Mouse (Mus musculus) neural tube, embryonic 14.5 days (tissue): Measurements from ENCODE around the gene Pcif1. TPM values are rescaled to one million over a fixed set of nuclear protein-coding genes. Genes with fewer than 3 reads are reported as not detected.

Source experiments
- ATAC-seq: fragments of 200-750 bp; cut with Nextera tagmentation; 2 replicates; pipeline ENCODE4 v1.8.0; 2017; ENCODE audit warnings: low read depth, mild to moderate bottlenecking, moderate TSS enrichment, moderate library complexity
- H3K27ac ChIP-seq: fragments of 300-500 bp; sonication (generic); 2 replicates; pipeline ENCODE4 v1.5.1; 2014; ENCODE audit warnings: low read depth, mild to moderate bottlenecking, control low read depth, low read length, moderate library complexity, mixed read lengths
- H3K27me3 ChIP-seq: fragments of 300-500 bp; sonication (generic); 2 replicates; pipeline ENCODE4 v1.6.1; 2014; ENCODE audit warnings: low read length; ENCODE audit not compliant: control insufficient read depth, insufficient read depth
- H3K36me3 ChIP-seq: fragments of 300-500 bp; sonication (generic); 2 replicates; pipeline ENCODE4 v1.6.1; 2014; ENCODE audit warnings: low read length, mixed read lengths; ENCODE audit not compliant: control insufficient read depth, insufficient read depth
- H3K4me1 ChIP-seq: fragments of 300-500 bp; sonication (generic); 2 replicates; pipeline ENCODE4 v1.6.1; 2014; ENCODE audit warnings: low read length; ENCODE audit not compliant: control insufficient read depth, insufficient read depth
- H3K4me2 ChIP-seq: fragments of 300-500 bp; sonication (generic); 2 replicates; pipeline ENCODE4 v1.6.1; 2014; ENCODE audit warnings: mild to moderate bottlenecking, low read depth, low read length, control low read depth
- H3K4me3 ChIP-seq: fragments of 300-500 bp; sonication (generic); 2 replicates; pipeline ENCODE4 v1.5.1; 2014; ENCODE audit warnings: low read depth, low read length, control low read depth, mixed read lengths
- H3K9ac ChIP-seq: fragments of 300-500 bp; sonication (generic); replicated peaks from 2 replicates; pipeline ENCODE4 v1.6.1; 2014; ENCODE audit warnings: low read depth, mild to moderate bottlenecking, control low read depth, low read length, mixed read lengths
- H3K9me3 ChIP-seq: fragments of 300-500 bp; sonication (generic); 2 replicates; pipeline ENCODE4 v1.6.1; 2016; ENCODE audit warnings: low read length; ENCODE audit not compliant: control insufficient read depth
- WGBS: fragments of 180-500 bp; shearing (Covaris S2); extraction: QIAGEN DNeasy Blood & Tissue Kit; methylation state at CpG from one replicate; pipeline ENCODE4 v1.1.7; 2014; 5-methylcytosine and 5-hydroxymethylcytosine counted together
- polyA plus RNA-seq: library from polyadenylated mRNA; unstranded; fragments of >200 nt; fragmentation: Nextera tagmentation; extraction: Ambion mirVana; gene quantifications from 2 replicates; pipeline ENCODE4 v1.2.1, GENCODE M21; 2014

The Pcif1 gene
- polyA plus RNA-seq, 1 experiment from 2014 or later: 82.1 TPM

GRCm38 (mm10) chr2:164917371-164917770 lies 38.3 kb downstream of the Pcif1 start:
- Histone ChIP-seq H3K4me2 (no peak overlapping the region), H3K36me3 (no peaks in the 10 kb centered on the region), H3K4me1 (peaks cover 2% of the 10 kb centered on the region; the same call in 1 of the 2 replicates), H3K9me3 (no peaks in the 10 kb centered on the region), H3K27ac (no peak overlapping the region), H3K4me3 (no peak overlapping the region), H3K27me3 (no peaks in the 10 kb centered on the region), H3K9ac (no peak overlapping the region)
- WGBS: 26% methylated on average over 10 of the region's 10 CpGs
- no peak for ATAC-seq

DNA sequence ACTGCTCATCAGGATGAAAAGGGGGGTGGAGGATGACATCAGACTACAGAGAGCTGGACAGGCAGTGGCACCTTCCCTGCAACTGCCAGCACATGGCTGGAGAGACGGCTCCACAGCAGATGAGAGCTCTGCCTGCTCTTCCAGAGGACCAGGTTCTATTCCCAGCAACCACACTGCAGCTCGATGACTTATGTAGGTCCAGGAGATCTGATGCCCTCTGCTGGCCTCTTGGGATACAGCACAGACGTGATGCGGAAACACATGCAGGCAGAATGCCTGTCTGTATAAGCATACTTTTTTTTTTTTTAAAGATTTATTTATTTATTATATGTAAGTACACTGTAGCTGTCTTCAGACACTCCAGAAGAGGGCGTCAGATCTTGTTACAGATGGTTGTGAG lies 39.2 kb downstream of the Pcif1 start:
- no peak overlapping the region for H3K4me2 ChIP-seq
- no peak overlapping the region for H3K4me3 ChIP-seq
- no peaks in the 10 kb centered on the region for H3K27me3 ChIP-seq
- H3K9me3 ChIP-seq: no peaks in the 10 kb centered on the region
- peaks cover 1% of the 10 kb centered on the region; the same call in 1 of the 2 replicates for H3K4me1 ChIP-seq
- no peak for ATAC-seq
- no peaks in the 10 kb centered on the region for H3K36me3 ChIP-seq
- no peak overlapping the region for H3K9ac ChIP-seq
- no peak overlapping the region for H3K27ac ChIP-seq
- WGBS: 71% methylated on average over 4 of the region's 5 CpGs

DNA sequence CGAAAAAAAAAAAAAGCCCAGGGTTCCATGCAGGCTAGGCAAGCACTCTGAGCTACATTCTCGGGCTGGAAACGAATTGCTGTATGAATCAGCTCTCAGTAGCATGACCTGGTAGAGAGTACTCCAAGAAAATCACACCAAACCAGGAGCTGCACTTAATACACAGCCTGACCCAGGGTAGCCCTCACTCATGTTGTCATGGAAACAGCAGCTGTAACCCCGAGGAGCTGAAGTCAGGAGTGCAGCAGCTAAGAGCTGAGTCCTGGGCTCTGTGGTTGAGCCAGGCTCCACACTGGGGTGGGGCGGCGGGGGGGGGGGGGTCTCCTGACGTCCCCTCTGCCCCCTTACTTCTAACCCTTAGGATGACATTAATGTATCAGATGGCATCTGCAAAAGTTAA lies 42.9 kb downstream of the Pcif1 start:
- Histone ChIP-seq H3K36me3 (no peaks in the 10 kb centered on the region), H3K27me3 (no peaks in the 10 kb centered on the region), H3K9ac (no peak overlapping the region), H3K27ac (no peak overlapping the region), H3K4me1 (peaks cover 8% of the 10 kb centered on the region; the same call in 1 of the 2 replicates), H3K9me3 (no peaks in the 10 kb centered on the region), H3K4me2 (no peak overlapping the region), H3K4me3 (no peak overlapping the region)
- peak; percentile 36; the same call in 1 of the 2 replicates for ATAC-seq
- WGBS: 49% methylated on average over 7 of the region's 7 CpGs

GRCm38 (mm10) chr2:164923291-164923690 lies 44.2 kb downstream of the Pcif1 start:
- Histone ChIP-seq H3K9ac (no peak overlapping the region), H3K27me3 (no peaks in the 10 kb centered on the region), H3K4me3 (no peak overlapping the region), H3K36me3 (no peaks in the 10 kb centered on the region), H3K4me1 (peaks cover 8% of the 10 kb centered on the region; the same call in 1 of the 2 replicates), H3K4me2 (no peak overlapping the region), H3K27ac (no peak overlapping the region), H3K9me3 (no peaks in the 10 kb centered on the region)
- ATAC-seq: no peak
- WGBS: 22% methylated on average over 4 of the region's 4 CpGs

- H3K27ac ChIP-seq: 0 out of 2 replicates have a peak overlapping the region, but pooled peaks have one; percentile 16
- no peak overlapping the region for H3K9ac ChIP-seq
- no peak overlapping the region for H3K4me3 ChIP-seq
- no peaks in the 10 kb centered on the region for H3K9me3 ChIP-seq
- WGBS: 35% methylated on average over 11 of the region's 11 CpGs
- no peak overlapping the region for H3K4me2 ChIP-seq
- no peaks in the 10 kb centered on the region for H3K27me3 ChIP-seq
- peaks cover 8% of the 10 kb centered on the region; the same call in 1 of the 2 replicates for H3K4me1 ChIP-seq
- peak; percentile 76; the same call in 1 of the 2 replicates for ATAC-seq
- no peaks in the 10 kb centered on the region for H3K36me3 ChIP-seq
Observed at GRCm38 (mm10) chr2:164924100-164924857, 45.2 kb downstream of the Pcif1 start.

DNA sequence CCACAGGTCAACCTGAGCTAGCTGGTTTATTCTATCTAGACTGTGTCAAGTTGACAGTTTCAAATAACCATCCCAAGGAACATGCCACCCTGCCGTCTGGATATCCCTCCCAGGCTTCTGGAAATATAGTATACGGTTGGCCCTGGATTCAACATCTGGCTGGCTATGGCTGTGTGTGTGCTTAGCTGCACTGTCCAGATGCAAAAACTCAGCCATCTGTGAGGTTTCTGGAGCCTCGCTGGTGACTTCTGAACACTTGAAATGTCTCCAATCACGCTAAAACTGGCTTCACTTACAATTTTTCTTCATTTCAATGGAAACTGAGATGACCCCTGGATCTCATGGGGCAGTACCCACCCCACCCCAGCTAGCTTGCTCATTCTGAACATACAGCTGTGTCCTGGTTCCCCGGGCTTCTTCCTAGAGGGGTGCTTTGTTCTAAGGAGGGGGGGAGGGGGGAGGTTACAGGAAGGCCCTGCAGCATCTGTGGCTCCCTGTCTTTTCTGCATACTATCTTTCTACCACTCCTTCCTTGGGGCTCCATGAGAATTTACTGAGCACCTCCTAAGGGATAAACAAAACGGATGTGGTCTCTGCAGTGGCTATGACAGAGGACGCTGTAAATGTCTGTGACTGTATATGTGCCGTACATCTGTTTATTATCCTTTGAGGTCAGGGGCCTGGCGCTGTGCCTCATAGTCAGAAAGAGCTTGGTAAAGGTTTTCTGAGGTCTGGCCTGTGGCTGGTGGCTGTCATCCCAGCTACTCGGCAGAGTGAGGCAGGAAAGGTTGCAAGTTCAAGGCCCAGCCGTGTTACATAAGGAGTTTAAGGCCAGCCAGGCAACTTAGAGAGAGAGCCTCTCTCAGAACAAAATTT lies 51.8 kb downstream of the Pcif1 start:
- Histone ChIP-seq H3K36me3 (no peaks in the 10 kb centered on the region), H3K4me3 (no peak overlapping the region), H3K9ac (no peak overlapping the region), H3K4me2 (no peak overlapping the region), H3K9me3 (no peaks in the 10 kb centered on the region), H3K4me1 (no peaks in the 10 kb centered on the region), H3K27ac (no peak overlapping the region), H3K27me3 (no peaks in the 10 kb centered on the region)
- no peak for ATAC-seq
- WGBS: 55% methylated on average over 11 of the region's 11 CpGs

- H3K4me1 ChIP-seq: peaks cover 5% of the 10 kb centered on the region; the same call in 1 of the 2 replicates
- no peaks in the 10 kb centered on the region for H3K36me3 ChIP-seq
- no peaks in the 10 kb centered on the region for H3K9me3 ChIP-seq
- H3K9ac ChIP-seq: no peak overlapping the region
- no peak overlapping the region for H3K27ac ChIP-seq
- H3K4me2 ChIP-seq: no peak overlapping the region
- WGBS: 43% methylated on average over 10 of the region's 10 CpGs
- ATAC-seq: no peak
- H3K4me3 ChIP-seq: no peak overlapping the region
- no peaks in the 10 kb centered on the region for H3K27me3 ChIP-seq
Observed at GRCm38 (mm10) chr2:164933534-164933933, 54.4 kb downstream of the Pcif1 start.

DNA sequence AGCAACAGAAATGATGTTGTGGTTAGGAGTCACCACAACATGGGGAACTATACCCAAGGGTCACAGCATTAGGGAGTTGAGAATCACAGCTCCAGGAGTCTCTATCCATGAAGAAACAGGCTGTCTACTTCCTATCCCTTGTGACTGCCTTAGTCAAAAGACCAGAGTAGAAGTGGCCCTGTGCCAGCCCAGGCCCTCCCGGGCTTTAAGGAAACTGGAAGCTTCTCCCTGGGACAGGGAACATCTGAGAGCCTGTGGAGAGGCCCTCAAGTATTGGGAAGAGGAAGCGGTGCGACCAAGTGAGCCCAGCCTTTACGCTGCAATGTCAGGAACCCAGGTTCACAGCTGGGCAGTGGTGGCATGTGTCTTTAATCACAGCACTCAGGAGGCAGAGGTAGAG lies 56.9 kb downstream of the Pcif1 start:
- no peak for ATAC-seq
- H3K9ac ChIP-seq: no peak overlapping the region
- no peaks in the 10 kb centered on the region for H3K36me3 ChIP-seq
- H3K4me2 ChIP-seq: no peak overlapping the region
- WGBS: 84% methylated on average over 4 of the region's 4 CpGs
- H3K4me1 ChIP-seq: peaks cover 21% of the 10 kb centered on the region
- no peak overlapping the region for H3K27ac ChIP-seq
- H3K4me3 ChIP-seq: no peak overlapping the region
- no peaks in the 10 kb centered on the region for H3K9me3 ChIP-seq
- H3K27me3 ChIP-seq: no peaks in the 10 kb centered on the region
